Mouse (Mus musculus): Measurements from ENCODE around the gene Fkbp6.
A peak's percentile ranks its signal among the peaks of the same experiment; 100 is the strongest.
"Not testable (repeated sequence)": the region's sequence is repeated elsewhere in the genome, so short reads cannot be mapped to it uniquely, and the experiment has no call there.

The Fkbp6 gene

GRCm38 (mm10) chr5:135349862-135350261 is at the start of gene Fkbp6:
Gene Fkbp6 (minus strand): TSS chr5:135350044.
- no peak for DNase-seq (ENCODE audit: low read depth, low spot score)
- H3K36me3 ChIP-seq (ENCODE audit: control insufficient read depth, insufficient read depth, low read length, poor library complexity, severe bottlenecking), result no peaks in the 10 kb centered on the region

GRCm38 (mm10) chr5:135399382-135399781 is 49.5 kb upstream of the Fkbp6 start:
- no peaks in the 10 kb centered on the region for H3K27me3 ChIP-seq (ENCODE audit: control insufficient read depth, insufficient read depth, low read length, poor library complexity, severe bottlenecking)
- DNase-seq (ENCODE audit: low read depth, low spot score), result no peak

More at GRCm38 (mm10) chr5:135349862-135350261, at the start of gene Fkbp6:
- H3K27me3 ChIP-seq (ENCODE audit: control insufficient read depth, insufficient read depth, low read length, poor library complexity, severe bottlenecking), result no peaks in the 10 kb centered on the region

DNA sequence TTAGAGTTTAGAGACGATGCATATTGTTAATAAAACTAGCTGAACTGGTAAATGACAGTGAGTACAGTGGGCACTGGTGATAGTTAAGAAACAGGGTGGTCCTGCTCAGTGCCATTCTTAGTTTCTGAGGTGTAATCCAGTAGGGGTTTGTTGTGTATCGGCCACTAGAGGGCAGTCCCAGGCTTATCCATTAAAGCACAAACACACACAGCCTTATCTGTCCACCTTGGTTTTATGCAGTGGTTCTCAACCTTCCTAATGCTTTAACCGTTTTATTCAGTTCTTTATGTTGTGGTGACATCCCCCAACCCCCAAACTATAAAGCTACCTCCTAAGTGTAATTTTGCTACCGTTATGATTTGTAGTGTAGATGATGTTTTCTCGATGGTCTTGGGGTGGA is 46.0 kb upstream of the Fkbp6 start:
- Histone ChIP-seq H3K27me3 (ENCODE audit: control insufficient read depth, insufficient read depth, low read length, poor library complexity, severe bottlenecking) (no peaks in the 10 kb centered on the region), H3K36me3 (ENCODE audit: control insufficient read depth, insufficient read depth, low read length, poor library complexity, severe bottlenecking) (no peaks in the 10 kb centered on the region)
- DNase-seq (ENCODE audit: low read depth, low spot score), result peak; percentile 78

More at GRCm38 (mm10) chr5:135399382-135399781, 49.5 kb upstream of the Fkbp6 start:
- H3K36me3 ChIP-seq (ENCODE audit: control insufficient read depth, insufficient read depth, low read length, poor library complexity, severe bottlenecking), result no peaks in the 10 kb centered on the region

DNA sequence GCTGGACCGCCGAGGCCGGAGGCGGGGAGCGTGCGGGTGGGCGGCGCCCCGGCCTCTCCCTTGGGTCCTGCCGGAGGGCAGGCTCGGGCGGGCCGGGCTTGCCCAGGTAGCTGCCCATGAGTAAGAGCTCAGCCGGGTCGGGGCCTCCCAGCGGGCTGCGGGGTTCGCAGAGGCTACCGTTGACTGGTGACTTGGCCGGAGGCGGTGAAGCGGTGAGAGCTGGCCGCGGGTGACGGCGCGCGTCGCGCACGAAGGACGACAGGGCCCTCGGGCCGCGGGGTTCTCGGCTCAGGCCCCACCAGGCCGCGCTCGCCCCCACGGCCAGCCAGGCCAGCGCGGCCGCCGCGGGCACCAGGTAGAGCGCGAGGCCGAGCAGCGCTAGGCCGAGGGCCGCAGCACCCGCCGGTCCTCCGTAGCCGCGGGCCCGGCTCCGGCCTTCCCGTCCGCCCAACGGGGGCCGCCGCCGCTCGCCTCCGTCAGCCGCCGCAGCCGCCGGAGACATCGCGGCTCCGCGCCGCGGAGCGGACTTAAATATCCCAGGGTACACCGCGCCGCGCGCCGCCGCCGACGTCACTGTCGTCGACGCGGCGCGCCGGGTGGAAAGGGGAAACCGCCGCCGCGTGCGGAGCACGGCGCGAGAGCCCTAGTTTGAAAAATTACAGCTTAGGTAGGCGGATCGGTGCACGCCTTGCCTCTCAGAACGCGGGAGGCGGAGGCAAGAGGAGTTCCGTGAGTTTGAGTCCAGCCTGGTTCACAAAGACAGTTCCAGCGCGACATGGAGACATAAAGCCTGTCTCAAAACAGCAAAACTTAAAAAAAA is 44.4 kb upstream of the Fkbp6 start, which contains the start of gene Pom121:
Gene Pom121 (minus strand): TSS at position 543 of the 820 bp plus-strand sequence.
- Histone ChIP-seq H3K27me3 (ENCODE audit: control insufficient read depth, insufficient read depth, low read length, poor library complexity, severe bottlenecking) (no peaks in the 10 kb centered on the region), H3K36me3 (ENCODE audit: control insufficient read depth, insufficient read depth, low read length, poor library complexity, severe bottlenecking) (peaks cover 4% of the 10 kb centered on the region; the same call in 1 of the 2 replicates)
- DNase-seq (ENCODE audit: low read depth, low spot score), result peak; percentile 92

GRCm38 (mm10) chr5:135383771-135384170 is 33.9 kb upstream of the Fkbp6 start:
- DNase-seq (ENCODE audit: low read depth, low spot score), result no peak
- Histone ChIP-seq H3K36me3 (ENCODE audit: control insufficient read depth, insufficient read depth, low read length, poor library complexity, severe bottlenecking) (peaks cover 11% of the 10 kb centered on the region), H3K27me3 (ENCODE audit: control insufficient read depth, insufficient read depth, low read length, poor library complexity, severe bottlenecking) (no peaks in the 10 kb centered on the region)

DNA sequence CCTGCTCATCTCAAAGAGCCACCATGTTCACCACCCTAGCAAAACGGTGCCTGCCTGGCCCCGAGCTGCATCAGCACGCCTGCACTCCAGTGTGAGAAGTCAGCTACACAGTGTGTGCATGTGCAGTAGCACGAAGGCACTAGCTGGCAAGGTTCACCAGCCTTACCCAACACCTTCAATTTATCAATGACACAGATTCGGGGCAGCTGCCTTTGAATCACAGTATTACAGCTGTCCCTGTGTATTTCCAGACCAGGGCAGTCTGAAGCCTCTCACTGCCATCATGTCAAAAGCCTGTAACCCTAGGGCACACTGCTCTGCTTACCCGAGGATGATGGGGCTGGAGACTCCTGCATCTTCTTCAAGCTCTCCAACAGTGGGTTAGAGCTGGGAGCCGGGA is 32.9 kb upstream of the Fkbp6 start:
- H3K27me3 ChIP-seq (ENCODE audit: control insufficient read depth, insufficient read depth, low read length, poor library complexity, severe bottlenecking), result no peaks in the 10 kb centered on the region
- no peak for DNase-seq (ENCODE audit: low read depth, low spot score)
- H3K36me3 ChIP-seq (ENCODE audit: control insufficient read depth, insufficient read depth, low read length, poor library complexity, severe bottlenecking), result peaks cover 15% of the 10 kb centered on the region

- no peak for DNase-seq (ENCODE audit: low read depth, low spot score)
- no peaks in the 10 kb centered on the region for H3K27me3 ChIP-seq (ENCODE audit: control insufficient read depth, insufficient read depth, low read length, poor library complexity, severe bottlenecking)
- H3K36me3 ChIP-seq (ENCODE audit: control insufficient read depth, insufficient read depth, low read length, poor library complexity, severe bottlenecking), result peaks cover 12% of the 10 kb centered on the region
Observed at GRCm38 (mm10) chr5:135381356-135381925, 31.6 kb upstream of the Fkbp6 start.

- H3K27me3 ChIP-seq (ENCODE audit: control insufficient read depth, insufficient read depth, low read length, poor library complexity, severe bottlenecking), result no peaks in the 10 kb centered on the region
- no peak for DNase-seq (ENCODE audit: low read depth, low spot score)
- peaks cover 18% of the 10 kb centered on the region for H3K36me3 ChIP-seq (ENCODE audit: control insufficient read depth, insufficient read depth, low read length, poor library complexity, severe bottlenecking)
Observed at GRCm38 (mm10) chr5:135380681-135381080, 30.8 kb upstream of the Fkbp6 start.

DNA sequence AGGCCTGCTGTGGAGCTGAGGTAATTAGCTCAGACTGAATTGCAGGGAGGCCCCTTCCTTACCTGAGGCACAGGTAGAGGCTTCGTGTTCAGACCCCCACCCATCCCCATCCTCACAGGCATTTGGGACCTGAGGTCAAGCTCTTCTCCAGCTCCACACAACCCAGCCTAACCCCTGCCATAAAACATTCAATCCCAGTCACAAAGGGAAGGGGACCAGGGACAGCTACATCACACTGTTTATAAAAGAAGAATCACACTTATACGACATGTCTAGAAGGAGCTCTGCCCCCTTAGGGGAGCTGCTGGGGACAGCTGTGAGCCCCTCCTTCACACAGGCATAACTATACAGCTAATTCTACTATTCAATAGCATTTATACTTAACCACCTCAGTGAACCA is 26.5 kb upstream of the Fkbp6 start:
- DNase-seq (ENCODE audit: low read depth, low spot score), result no peak
- Histone ChIP-seq H3K36me3 (ENCODE audit: control insufficient read depth, insufficient read depth, low read length, poor library complexity, severe bottlenecking) (peaks cover 12% of the 10 kb centered on the region), H3K27me3 (ENCODE audit: control insufficient read depth, insufficient read depth, low read length, poor library complexity, severe bottlenecking) (no peaks in the 10 kb centered on the region)

DNA sequence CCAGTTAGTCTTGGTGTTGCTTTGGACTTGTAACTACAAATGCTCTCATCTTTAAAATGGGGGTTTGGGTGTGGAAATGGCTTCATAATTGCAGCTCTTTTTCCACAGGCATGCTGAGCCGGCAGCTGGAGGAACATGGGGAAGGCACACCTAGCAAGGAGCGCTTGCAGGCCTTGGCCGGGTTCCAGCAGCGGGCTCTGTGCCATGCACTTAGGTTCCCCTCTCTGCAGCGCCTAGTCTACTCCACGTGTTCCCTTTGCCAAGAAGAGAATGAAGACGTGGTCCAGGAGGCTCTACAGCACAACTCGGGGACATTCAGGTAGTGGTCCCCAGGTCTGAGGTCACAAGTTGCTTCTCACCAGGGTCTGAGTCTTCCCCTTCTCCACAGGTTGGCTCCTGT is 25.3 kb upstream of the Fkbp6 start:
- no peak for DNase-seq (ENCODE audit: low read depth, low spot score)
- H3K36me3 ChIP-seq (ENCODE audit: control insufficient read depth, insufficient read depth, low read length, poor library complexity, severe bottlenecking), result peaks cover 11% of the 10 kb centered on the region

DNA sequence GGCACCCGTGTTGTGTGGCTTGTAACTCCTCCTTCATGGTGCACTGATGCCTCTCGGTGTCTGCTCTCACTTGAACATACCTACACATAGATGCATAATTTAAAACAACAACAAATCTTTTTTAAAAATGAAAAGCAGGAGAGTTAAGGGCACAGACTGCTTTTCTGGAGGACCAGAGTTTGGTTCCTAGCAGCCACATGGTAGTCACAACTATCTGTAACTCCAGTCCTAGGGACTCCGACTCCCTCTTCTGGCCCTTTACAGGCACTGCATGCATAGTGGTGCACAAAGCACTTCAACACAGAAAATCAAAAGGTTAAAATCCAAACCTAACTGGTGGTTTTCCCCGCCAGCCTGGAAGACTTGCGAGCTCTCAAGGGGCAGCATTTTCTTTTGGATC is 23.8 kb upstream of the Fkbp6 start:
- Histone ChIP-seq H3K36me3 (ENCODE audit: control insufficient read depth, insufficient read depth, low read length, poor library complexity, severe bottlenecking) (peaks cover 9% of the 10 kb centered on the region), H3K27me3 (ENCODE audit: control insufficient read depth, insufficient read depth, low read length, poor library complexity, severe bottlenecking) (no peaks in the 10 kb centered on the region)
- no peak for DNase-seq (ENCODE audit: low read depth, low spot score)

More for the DNA sequence above, 25.3 kb upstream of the Fkbp6 start:
- H3K27me3 ChIP-seq (ENCODE audit: control insufficient read depth, insufficient read depth, low read length, poor library complexity, severe bottlenecking), result no peaks in the 10 kb centered on the region

DNA sequence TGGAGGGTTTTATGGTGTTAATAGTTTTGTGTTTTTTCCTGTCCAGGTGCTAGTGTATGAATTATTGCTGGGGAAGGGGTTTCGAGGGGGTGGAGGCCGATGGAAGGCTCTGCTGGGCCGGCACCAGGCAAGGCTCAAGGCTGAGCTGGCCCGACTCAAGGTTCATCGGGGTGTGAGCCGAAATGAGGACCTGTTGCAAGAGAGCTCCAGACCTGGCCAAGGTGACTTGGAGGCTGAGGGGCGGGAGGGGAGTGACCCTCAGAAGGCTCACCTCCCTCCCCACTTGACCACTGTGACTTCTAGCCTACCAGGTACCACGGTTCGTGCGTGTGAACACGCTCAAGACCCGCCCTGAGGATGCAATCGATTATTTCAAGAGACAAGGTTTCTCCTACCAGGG is 21.4 kb upstream of the Fkbp6 start:
- H3K36me3 ChIP-seq (ENCODE audit: control insufficient read depth, insufficient read depth, low read length, poor library complexity, severe bottlenecking), result peaks cover 4% of the 10 kb centered on the region
- DNase-seq (ENCODE audit: low read depth, low spot score), result no peak
- no peaks in the 10 kb centered on the region for H3K27me3 ChIP-seq (ENCODE audit: control insufficient read depth, insufficient read depth, low read length, poor library complexity, severe bottlenecking)

- Histone ChIP-seq H3K36me3 (ENCODE audit: control insufficient read depth, insufficient read depth, low read length, poor library complexity, severe bottlenecking) (no peaks in the 10 kb centered on the region; the same call in 1 of the 2 replicates), H3K27me3 (ENCODE audit: control insufficient read depth, insufficient read depth, low read length, poor library complexity, severe bottlenecking) (no peaks in the 10 kb centered on the region)
- DNase-seq (ENCODE audit: low read depth, low spot score), result peak; percentile 96
Observed at GRCm38 (mm10) chr5:135369787-135370654, 20.2 kb upstream of the Fkbp6 start, which contains the start of gene Nsun5. Gene Nsun5 (plus strand): TSS chr5:135369953.

DNA sequence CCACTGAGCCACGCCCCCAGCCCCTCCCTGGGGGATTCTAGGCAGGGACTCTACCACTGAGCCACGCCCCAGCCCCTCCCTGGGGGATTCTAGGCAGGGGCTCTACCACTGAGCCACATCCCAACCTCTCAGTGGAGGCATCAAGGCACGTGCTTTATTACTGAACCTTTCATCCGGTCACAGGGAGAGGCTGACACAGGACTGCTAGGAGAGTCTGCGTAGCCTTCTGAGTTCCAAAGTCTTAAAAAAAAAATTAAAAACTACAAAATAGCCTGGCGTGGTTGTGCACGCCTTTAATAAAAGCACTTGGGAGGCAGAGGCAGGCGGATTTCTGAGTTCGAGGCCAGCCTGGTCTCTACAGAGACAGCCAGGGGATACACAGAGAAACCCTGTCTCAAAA is 19.4 kb upstream of the Fkbp6 start:
- not testable (repeated sequence) for H3K27me3 ChIP-seq (ENCODE audit: control insufficient read depth, insufficient read depth, low read length, poor library complexity, severe bottlenecking); H3K36me3 ChIP-seq (ENCODE audit: control insufficient read depth, insufficient read depth, low read length, poor library complexity, severe bottlenecking)
- peak; percentile 31 for DNase-seq (ENCODE audit: low read depth, low spot score)
